Mouse (Mus musculus) liver, embryonic 11.5 days (tissue): ENCODE measurements around the gene Edf1. TPM values are rescaled to one million over a fixed set of nuclear protein-coding genes. Genes with fewer than 3 reads are reported as not detected.

Experiments used
- ATAC-seq: fragments of 200-750 bp; cut with Nextera tagmentation; replicated peaks from 2 replicates; pipeline ENCODE4 v1.8.0; 2017; ENCODE audit warnings: moderate number of reproducible peaks, mild to moderate bottlenecking, moderate TSS enrichment, moderate library complexity; ENCODE audit not compliant: low FRiP score
- DNase-seq: peaks from one replicate; pipeline ENCODE4 v3.0.0-alpha.2; 2017; ENCODE audit warnings: low spot score
- H3K27ac ChIP-seq: fragments of 300-500 bp; sonication (generic); 2 replicates; pipeline ENCODE4 v1.5.1; 2014; ENCODE audit warnings: mild to moderate bottlenecking, low read depth, low read length, control low read depth
- H3K27me3 ChIP-seq: fragments of 300-500 bp; sonication (generic); replicated peaks from 2 replicates; pipeline ENCODE4 v1.6.1; 2014; ENCODE audit warnings: low read length, mixed read lengths; ENCODE audit not compliant: control insufficient read depth, insufficient read depth
- H3K36me3 ChIP-seq: fragments of 300-500 bp; sonication (generic); 2 replicates; pipeline ENCODE4 v1.6.1; 2014; ENCODE audit warnings: mild to moderate bottlenecking, low read length, moderate library complexity, mixed read lengths; ENCODE audit not compliant: control insufficient read depth, insufficient read depth
- H3K4me1 ChIP-seq: fragments of 300-500 bp; sonication (generic); replicated peaks from 2 replicates; pipeline ENCODE4 v1.6.1; 2014; ENCODE audit warnings: low read length, mixed read lengths; ENCODE audit not compliant: control insufficient read depth, insufficient read depth
- H3K4me2 ChIP-seq: fragments of 300-500 bp; sonication (generic); 2 replicates; pipeline ENCODE4 v1.6.1; 2014; ENCODE audit warnings: mild to moderate bottlenecking, control low read depth, moderate library complexity
- H3K4me3 ChIP-seq: fragments of 300-500 bp; sonication (generic); 2 replicates; pipeline ENCODE4 v1.5.1; 2014; ENCODE audit warnings: low read depth, low read length, control low read depth
- H3K9ac ChIP-seq: fragments of 300-500 bp; sonication (generic); 2 replicates; pipeline ENCODE4 v1.6.1; 2014; ENCODE audit warnings: low read depth, low read length, control low read depth
- H3K9me3 ChIP-seq: fragments of 300-500 bp; sonication (generic); 2 replicates; pipeline ENCODE4 v1.6.1; 2016; ENCODE audit warnings: low read length, inconsistent platforms, mixed read lengths; ENCODE audit not compliant: control insufficient read depth
- WGBS: fragments of 180-500 bp; shearing (Covaris S2); extraction: QIAGEN DNeasy Blood & Tissue Kit; methylation state at CpG from one replicate; pipeline ENCODE4 v1.1.7; 2014; 5-methylcytosine and 5-hydroxymethylcytosine counted together
- polyA plus RNA-seq: library from polyadenylated mRNA; unstranded; fragments of >200 nt; fragmentation: Nextera tagmentation; extraction: Ambion mirVana; gene quantifications from 2 replicates; pipeline ENCODE4 v1.2.1, GENCODE M21; 2014

Edf1 gene
- polyA plus RNA-seq, 1 experiment from 2014 or later = 380 TPM

DNA sequence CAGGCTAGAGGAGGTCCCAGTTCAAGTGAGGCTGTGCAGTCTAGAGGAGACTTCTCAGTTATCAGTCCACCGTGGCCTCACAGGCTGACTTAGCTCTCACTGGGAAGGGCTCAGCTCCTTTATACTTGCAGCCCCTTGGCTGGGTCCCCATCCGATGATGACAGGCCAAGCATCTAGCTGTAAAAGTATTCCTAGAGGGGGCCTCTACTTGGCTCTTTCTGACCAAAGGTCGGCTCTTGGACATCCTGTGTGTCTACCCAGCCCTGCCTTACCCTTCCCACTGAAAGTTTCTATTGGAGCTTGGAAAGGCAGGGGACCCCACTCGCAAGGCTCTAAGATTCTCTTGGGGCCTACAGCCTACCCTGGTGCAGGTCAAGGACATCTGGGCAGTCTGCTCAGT, 13.6 kb downstream of the Edf1 start:
- Histone ChIP-seq H3K27me3 (peaks cover 7% of the 10 kb centered on the region), H3K9ac (no peak overlapping the region), H3K4me3 (no peak overlapping the region), H3K4me2 (no peak overlapping the region), H3K27ac (no peak overlapping the region), H3K9me3 (no peaks in the 10 kb centered on the region), H3K4me1 (peaks cover 24% of the 10 kb centered on the region), H3K36me3 (peaks cover 11% of the 10 kb centered on the region; the same call in 1 of the 2 replicates)
- WGBS = 81% methylated on average over 4 of the region's 4 CpGs
- ATAC-seq (no peak), DNase-seq (no peak)

DNA sequence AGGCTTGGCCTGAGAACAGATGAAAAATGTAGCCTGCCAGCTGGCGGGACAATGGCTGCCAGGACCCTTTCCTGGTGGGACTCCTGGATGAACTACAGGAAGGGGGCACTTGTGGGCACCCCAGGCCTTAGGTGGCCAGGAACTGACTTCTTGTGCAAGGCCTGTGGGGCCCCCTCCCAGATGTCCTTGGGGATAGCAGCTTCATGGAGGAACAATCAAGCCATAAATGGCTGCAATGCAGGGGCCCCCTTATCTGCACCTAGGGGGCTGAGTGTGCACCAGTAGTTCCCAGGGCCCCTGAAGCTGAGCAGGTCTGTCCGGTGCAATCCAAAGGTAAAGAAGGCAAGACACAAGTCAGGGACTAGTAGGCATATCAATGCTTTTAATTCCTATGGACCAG, 15.4 kb downstream of the Edf1 start:
- WGBS = 72% methylated on average over 2 of the region's 2 CpGs
- no peak overlapping the region; the same call in 1 of the 2 replicates for H3K4me3 ChIP-seq
- ATAC-seq (no peak), DNase-seq (no peak)
- peak overlapping the region; percentile 91 for H3K4me2 ChIP-seq
- H3K4me1 ChIP-seq = peaks cover 35% of the 10 kb centered on the region
- peak overlapping the region; percentile 65; the same call in 1 of the 2 replicates for H3K9ac ChIP-seq
- no peak overlapping the region for H3K27ac ChIP-seq
- no peaks in the 10 kb centered on the region for H3K9me3 ChIP-seq
- H3K27me3 ChIP-seq = peaks cover 25% of the 10 kb centered on the region
- peaks cover 9% of the 10 kb centered on the region; the same call in 1 of the 2 replicates for H3K36me3 ChIP-seq

DNA sequence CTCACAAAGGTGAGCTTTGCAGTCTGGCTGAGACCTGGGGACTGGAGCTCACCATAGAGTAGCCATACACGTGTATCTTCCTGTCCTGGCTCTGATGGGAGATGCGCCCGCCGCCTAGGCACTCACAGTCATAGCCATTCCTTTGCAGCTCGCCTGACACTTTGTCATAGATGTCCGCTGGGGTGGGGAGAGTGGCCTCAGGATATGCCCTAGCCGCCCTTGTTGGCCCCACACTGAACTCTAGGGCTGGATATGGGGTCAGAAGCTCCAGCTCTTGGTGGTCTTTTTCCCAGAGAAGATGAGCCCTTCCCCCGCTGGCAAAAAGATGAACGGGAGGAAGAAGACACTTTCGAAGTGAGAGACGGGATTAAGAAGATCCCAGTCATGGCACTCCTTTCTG, 16.5 kb downstream of the Edf1 start:
- no peak for DNase-seq
- Histone ChIP-seq H3K4me2 (peak overlapping the region; percentile 91), H3K36me3 (peaks cover 5% of the 10 kb centered on the region; the same call in 1 of the 2 replicates), H3K4me1 (peaks cover 38% of the 10 kb centered on the region), H3K4me3 (peak overlapping the region; percentile 63), H3K9ac (peak overlapping the region; percentile 65), H3K9me3 (no peaks in the 10 kb centered on the region), H3K27me3 (peaks cover 36% of the 10 kb centered on the region), H3K27ac (peak overlapping the region; percentile 75; the same call in 1 of the 2 replicates)
- WGBS = 17% methylated on average over 11 of the region's 11 CpGs
- ATAC-seq = 0 out of 2 replicates have a peak, but pooled peaks have one; percentile 1

DNA sequence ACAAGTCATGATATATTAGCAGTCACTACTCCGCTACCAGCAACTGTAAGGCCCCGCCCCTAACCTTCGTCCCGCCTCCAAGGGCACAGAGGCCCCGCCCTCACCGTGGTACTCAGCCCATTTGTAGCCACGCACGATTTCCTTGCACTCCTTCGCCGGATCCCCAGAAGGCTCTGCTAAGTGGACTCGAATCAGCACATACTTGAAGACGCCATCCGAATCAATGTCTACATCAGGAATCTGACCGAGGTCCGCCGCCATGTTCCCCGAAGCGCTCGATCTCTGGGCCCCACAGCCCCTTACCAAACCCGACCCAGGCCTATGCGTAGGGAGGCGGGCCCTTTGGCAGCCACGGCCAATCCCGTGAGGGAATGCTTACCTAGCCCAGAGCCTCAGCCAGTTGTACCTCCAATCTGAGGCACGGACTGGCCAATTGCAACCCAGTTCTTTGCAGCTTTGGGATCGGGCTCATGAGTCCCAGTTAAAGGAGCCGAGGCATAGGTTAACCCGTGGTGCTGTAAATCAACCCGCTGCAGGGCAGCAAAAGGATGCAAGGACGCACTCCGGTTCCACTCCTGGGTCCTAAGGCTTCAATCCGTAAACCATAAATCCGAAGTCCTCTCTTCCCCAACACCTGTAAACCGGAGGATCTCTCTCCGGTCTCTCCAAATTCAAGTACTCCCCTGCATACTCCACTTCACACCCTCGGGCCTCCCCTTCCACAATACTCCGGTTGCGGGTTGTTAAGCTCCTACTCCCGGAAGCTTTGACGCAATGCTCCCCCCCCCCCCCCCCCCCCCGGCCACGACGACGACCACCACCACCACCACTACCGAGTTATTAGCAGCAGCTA, 17.2 kb downstream of the Edf1 start, which contains the start of the genes Mamdc4 and Phpt1:
TSS of gene Mamdc4 (minus strand) at position 267 of the 853 bp plus-strand sequence.
TSS of gene Phpt1 (minus strand) at position 646 of the 853 bp plus-strand sequence.
- H3K27me3 ChIP-seq = peaks cover 43% of the 10 kb centered on the region
- H3K9me3 ChIP-seq = no peaks in the 10 kb centered on the region
- DNase-seq (peak; percentile 93), ATAC-seq (peak; percentile 97)
- WGBS = under 1% methylated on average over 44 of the region's 45 CpGs
- peak within 1 kb of the TSS; percentile 63 for H3K4me3 ChIP-seq
- peaks cover 3% of the 10 kb centered on the region; the same call in 1 of the 2 replicates for H3K36me3 ChIP-seq
- H3K4me2 ChIP-seq = peak within 1 kb of the TSS; percentile 91
- H3K4me1 ChIP-seq = peaks cover 42% of the 10 kb centered on the region
- H3K27ac ChIP-seq = peak within 1 kb of the TSS; percentile 75
- H3K9ac ChIP-seq = peak within 1 kb of the TSS; percentile 65

DNA sequence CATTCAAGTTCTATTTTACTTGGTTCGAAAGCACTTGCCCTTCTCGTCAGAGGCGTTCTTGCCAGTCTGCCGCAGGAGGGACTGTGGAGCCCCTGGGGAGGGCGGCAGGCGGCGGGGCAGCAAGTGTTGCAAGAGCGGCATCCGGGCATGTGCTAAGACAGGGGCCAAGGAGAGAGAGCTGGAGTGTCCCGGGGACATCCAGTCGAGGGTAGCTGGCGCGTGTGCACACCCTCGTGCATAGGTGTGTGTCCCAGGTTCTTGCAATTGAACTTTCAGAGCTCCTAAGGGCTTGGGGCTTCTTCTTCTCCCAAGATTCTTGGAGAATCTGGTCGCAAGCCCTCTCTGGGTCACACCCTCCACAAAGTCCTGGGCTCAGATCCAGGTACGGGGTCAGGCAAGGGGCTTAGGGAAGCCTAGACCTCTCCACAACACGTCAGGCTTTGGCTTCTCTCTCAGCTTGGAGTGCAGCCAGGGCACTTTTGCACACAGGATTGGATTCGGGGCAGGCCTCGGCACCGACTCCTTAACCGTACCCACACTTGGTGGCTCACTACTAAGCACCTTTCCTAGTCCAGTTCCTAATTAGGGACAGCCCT, 17.9 kb downstream of the Edf1 start:
- Histone ChIP-seq H3K4me3 (peak overlapping the region; percentile 63), H3K4me1 (peaks cover 42% of the 10 kb centered on the region), H3K27me3 (peaks cover 50% of the 10 kb centered on the region), H3K36me3 (no peaks in the 10 kb centered on the region; the same call in 1 of the 2 replicates), H3K9me3 (no peaks in the 10 kb centered on the region), H3K9ac (peak overlapping the region; percentile 65), H3K27ac (peak overlapping the region; percentile 75; the same call in 1 of the 2 replicates), H3K4me2 (peak overlapping the region; percentile 91)
- ATAC-seq (no peak), DNase-seq (peak; percentile 69)
- 23% methylated on average over 21 of the region's 21 CpGs for WGBS

DNA sequence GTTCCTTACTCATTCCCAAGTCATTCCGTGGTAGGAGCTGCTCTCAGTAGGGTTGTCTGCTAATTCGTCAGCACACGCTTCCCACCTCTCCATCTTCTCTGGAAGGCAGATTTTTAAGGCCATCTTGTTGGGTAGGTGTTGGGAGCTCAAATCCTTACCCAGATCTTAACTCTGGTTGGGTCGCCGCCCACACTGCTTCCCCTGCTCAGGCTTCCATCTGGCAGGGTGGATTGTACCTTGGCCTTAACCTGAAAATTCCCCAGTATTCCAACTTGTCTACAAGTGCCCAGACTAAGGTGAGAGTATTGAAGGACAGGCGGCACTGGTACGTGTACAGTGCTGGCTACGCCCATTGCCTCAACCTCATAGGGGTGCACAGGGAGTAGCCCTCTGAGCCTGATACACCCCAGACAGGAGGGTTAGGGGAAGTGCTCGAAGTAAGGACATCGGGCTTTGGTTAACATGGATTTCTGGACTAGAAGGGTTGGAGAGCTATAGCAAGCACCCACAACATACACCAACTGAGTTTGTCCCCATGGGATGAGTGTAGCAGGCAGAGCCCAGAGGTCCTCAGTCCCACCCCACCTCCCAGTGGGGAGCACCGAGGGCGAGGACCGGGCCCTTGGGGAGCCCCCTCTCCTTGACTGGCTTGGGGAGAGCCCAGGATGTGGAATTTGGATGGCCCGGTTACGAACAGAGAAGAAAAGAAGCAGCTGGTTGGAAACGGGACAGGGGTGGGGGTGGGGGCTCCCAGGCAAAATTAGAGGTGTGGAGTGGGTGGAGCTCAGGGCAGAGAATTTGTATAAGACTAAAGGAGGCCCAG, 18.6 kb downstream of the Edf1 start:
- DNase-seq (no peak), ATAC-seq (no peak)
- no peaks in the 10 kb centered on the region for H3K9me3 ChIP-seq
- peaks cover 46% of the 10 kb centered on the region for H3K4me1 ChIP-seq
- peak overlapping the region; percentile 91 for H3K4me2 ChIP-seq
- H3K36me3 ChIP-seq = no peaks in the 10 kb centered on the region; the same call in 1 of the 2 replicates
- 78% methylated on average over 16 of the region's 16 CpGs for WGBS
- H3K4me3 ChIP-seq = no peak overlapping the region; the same call in 1 of the 2 replicates
- H3K9ac ChIP-seq = no peak overlapping the region
- no peak overlapping the region for H3K27ac ChIP-seq
- peaks cover 57% of the 10 kb centered on the region for H3K27me3 ChIP-seq

DNA sequence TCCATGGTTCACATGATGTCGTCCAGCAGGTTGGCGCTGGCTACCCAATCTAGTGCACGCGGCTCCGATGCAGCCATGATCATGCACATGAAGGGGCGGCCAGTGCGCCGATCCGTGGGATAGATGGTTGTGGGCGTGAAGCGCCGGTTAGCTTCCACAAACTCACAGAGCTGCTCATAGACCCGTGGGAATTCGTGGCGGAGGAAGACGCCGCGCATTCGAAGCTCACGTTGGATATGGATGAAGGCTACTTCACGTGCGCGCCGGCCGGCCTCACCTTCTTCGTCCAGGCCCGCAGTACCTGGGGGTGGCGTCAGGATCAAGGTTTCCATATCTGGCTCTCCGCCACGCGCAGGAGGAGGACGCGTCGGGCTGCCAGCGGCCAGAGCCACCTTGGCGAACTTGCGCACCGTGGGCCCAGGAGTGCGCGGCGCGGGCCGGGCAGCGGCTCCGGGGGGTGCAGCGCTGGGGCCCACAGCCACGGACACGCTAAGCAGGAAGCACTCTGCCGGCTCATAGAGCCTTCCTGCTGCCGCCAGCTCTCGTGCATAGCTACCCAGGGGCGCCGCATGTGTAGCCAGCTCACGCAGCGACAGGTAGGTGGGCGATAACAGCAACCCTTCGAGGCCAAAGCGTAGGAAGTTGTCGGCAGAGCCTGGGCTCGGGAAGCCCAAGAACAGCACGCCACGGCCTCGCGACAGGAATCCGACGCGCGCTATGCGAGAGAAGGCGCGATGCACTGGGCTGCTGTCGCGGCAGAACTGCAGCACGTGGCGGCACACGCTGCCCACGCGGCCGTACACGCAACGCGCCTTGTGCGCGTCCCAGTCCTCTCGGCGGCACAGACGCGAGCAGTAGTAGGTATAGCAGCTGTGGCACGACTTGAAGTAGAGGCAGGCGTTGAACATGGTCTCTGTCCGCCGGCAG, 19.6 kb downstream of the Edf1 start:
- Histone ChIP-seq H3K36me3 (no peaks in the 10 kb centered on the region), H3K4me3 (peak overlapping the region; percentile 37), H3K27ac (no peak overlapping the region), H3K27me3 (peaks cover 57% of the 10 kb centered on the region), H3K4me1 (peaks cover 50% of the 10 kb centered on the region), H3K9ac (peak overlapping the region; percentile 20; the same call in 1 of the 2 replicates), H3K9me3 (no peaks in the 10 kb centered on the region), H3K4me2 (peak overlapping the region; percentile 58)
- 17% methylated on average over 92 of the region's 92 CpGs for WGBS
- DNase-seq (no peak), ATAC-seq (no peak)
